Mouse (Mus musculus) limb, embryonic 14.5 days (tissue): ENCODE results near the gene Plcb4. TPM values are rescaled to one million over a fixed set of nuclear protein-coding genes. Genes with fewer than 3 reads are reported as not detected.

ENCODE experiments used
- ATAC-seq: fragments of 200-750 bp; cut with Nextera tagmentation; 2 replicates; pipeline ENCODE4 v1.8.0; 2017; ENCODE audit warnings: low read depth, moderate number of reproducible peaks, moderate TSS enrichment; ENCODE audit not compliant: low FRiP score
- DNase-seq: peaks from one replicate; pipeline ENCODE4 v3.0.0-alpha.2; 2015; ENCODE audit warnings: low spot score
- H3K27ac ChIP-seq: fragments of 300-500 bp; sonication (generic); replicated peaks from 2 replicates; pipeline ENCODE4 v1.5.1; 2014; ENCODE audit warnings: low read depth, mild to moderate bottlenecking, low read length, moderate library complexity, mixed read lengths
- H3K27me3 ChIP-seq: fragments of 300-500 bp; sonication (generic); 2 replicates; pipeline ENCODE4 v1.6.1; 2014; ENCODE audit warnings: low read length, mixed read lengths; ENCODE audit not compliant: control insufficient read depth, insufficient read depth
- H3K36me3 ChIP-seq: fragments of 300-500 bp; sonication (generic); 2 replicates; pipeline ENCODE4 v1.6.1; 2014; ENCODE audit warnings: mild to moderate bottlenecking, low read length, moderate library complexity, mixed read lengths; ENCODE audit not compliant: control insufficient read depth, insufficient read depth
- H3K4me1 ChIP-seq: fragments of 300-500 bp; sonication (generic); 2 replicates; pipeline ENCODE4 v1.6.1; 2014; ENCODE audit warnings: antibody characterized with exemption, low read length, mixed read lengths; ENCODE audit not compliant: control insufficient read depth, insufficient read depth
- H3K4me2 ChIP-seq: fragments of 300-500 bp; sonication (generic); replicated peaks from 2 replicates; pipeline ENCODE4 v1.6.1; 2014; ENCODE audit warnings: low read depth, mild to moderate bottlenecking, low read length, moderate library complexity; ENCODE audit not compliant: severe bottlenecking
- H3K4me3 ChIP-seq: fragments of 300-500 bp; sonication (generic); replicated peaks from 2 replicates; pipeline ENCODE4 v1.5.1; 2014; ENCODE audit warnings: low read length
- H3K9ac ChIP-seq: fragments of 300-500 bp; sonication (generic); 2 replicates; pipeline ENCODE4 v1.6.1; 2014; ENCODE audit warnings: mild to moderate bottlenecking, low read depth, low read length, moderate library complexity; ENCODE audit not compliant: severe bottlenecking
- H3K9me3 ChIP-seq: fragments of 300-500 bp; sonication (generic); 2 replicates; pipeline ENCODE4 v1.6.1; 2016; ENCODE audit warnings: low read length; ENCODE audit not compliant: control insufficient read depth
- POLR2A ChIP-seq: fragments of 200-500 bp; IDR thresholded peaks from 2 replicates; pipeline ENCODE4 v1.8.0; 2012; ENCODE audit warnings: inconsistent platforms, mild to moderate bottlenecking, moderate library complexity, borderline replicate concordance; ENCODE audit not compliant: insufficient read depth, insufficient read length; ENCODE audit errors: extremely low read depth
- WGBS: fragments of 180-500 bp; shearing (Covaris S2); extraction: QIAGEN DNeasy Blood & Tissue Kit; methylation state at CpG from one replicate; pipeline ENCODE4 v1.1.7; 2014; 5-methylcytosine and 5-hydroxymethylcytosine counted together
- polyA plus RNA-seq, 2 experiments: library from polyadenylated mRNA; depleted of rRNA in 1 of 2; stranded (reverse) in 1 of 2; unstranded in 1 of 2; fragments of >200 nt; fragmentation: Nextera tagmentation in 1 of 2; extraction: Ambion mirVana in 1 of 2; gene quantifications; 2 replicates each; pipeline versions ENCODE4 v1.2.1 to v1.2.3; 2012 to 2014

Plcb4 gene
- polyA plus RNA-seq, 2 experiments = 13.1 to 23.1 TPM

DNA sequence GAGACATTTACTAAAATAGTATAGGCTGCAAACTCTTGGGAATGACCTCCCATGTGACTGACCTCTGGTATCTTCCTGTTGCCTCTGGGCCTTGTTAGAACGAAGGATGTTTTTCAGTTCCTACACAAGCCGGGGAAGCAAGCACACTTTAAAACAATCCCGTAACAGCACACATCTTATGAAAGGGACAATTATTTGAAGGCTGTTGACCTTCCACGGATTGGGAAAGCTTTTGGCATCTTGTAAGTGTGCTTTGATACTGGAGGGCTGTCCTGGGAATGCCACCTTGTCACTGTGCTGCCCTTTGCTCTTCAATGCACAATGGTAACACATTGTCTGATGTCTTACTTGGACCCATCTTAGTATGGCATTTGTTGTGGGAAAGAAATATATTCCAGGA is 208.0 kb downstream of the Plcb4 start:
- H3K36me3 ChIP-seq = no peaks in the 10 kb centered on the region
- no peak overlapping the region for H3K4me2 ChIP-seq
- H3K9me3 ChIP-seq = no peaks in the 10 kb centered on the region
- no peak for TF ChIP-seq POLR2A
- ATAC-seq (no peak), DNase-seq (no peak)
- no peaks in the 10 kb centered on the region for H3K27me3 ChIP-seq
- no peak overlapping the region for H3K9ac ChIP-seq
- H3K27ac ChIP-seq = no peak overlapping the region
- WGBS = 24% methylated on average over 4 of the region's 4 CpGs
- peaks cover 12% of the 10 kb centered on the region; the same call in 1 of the 2 replicates for H3K4me1 ChIP-seq
- H3K4me3 ChIP-seq = no peak overlapping the region

DNA sequence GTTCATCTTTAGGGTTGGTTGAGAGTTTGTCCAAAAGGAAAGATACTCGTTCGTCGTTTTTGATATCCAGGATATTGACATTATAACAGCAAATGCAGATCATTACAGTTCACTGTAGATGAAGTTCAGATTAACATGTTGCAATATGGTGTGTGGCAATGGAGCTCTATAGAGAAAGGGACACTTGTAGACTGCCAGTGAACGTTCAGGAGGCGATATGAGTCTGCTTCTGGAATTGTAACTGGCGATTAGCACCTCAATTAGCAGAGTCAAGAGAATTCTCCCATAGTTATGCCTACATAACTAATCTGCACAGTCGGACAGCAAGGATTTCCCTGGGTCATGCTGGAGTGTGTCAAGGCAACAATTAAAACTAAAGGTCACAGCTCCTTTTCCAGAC is 210.8 kb downstream of the Plcb4 start:
- Histone ChIP-seq H3K4me1 (peaks cover 12% of the 10 kb centered on the region; the same call in 1 of the 2 replicates), H3K4me3 (no peak overlapping the region), H3K27ac (no peak overlapping the region), H3K9me3 (no peaks in the 10 kb centered on the region), H3K27me3 (no peaks in the 10 kb centered on the region), H3K9ac (no peak overlapping the region), H3K4me2 (no peak overlapping the region), H3K36me3 (no peaks in the 10 kb centered on the region)
- TF ChIP-seq POLR2A = no peak
- WGBS = 77% methylated on average over 7 of the region's 7 CpGs
- ATAC-seq (no peak), DNase-seq (no peak)

DNA sequence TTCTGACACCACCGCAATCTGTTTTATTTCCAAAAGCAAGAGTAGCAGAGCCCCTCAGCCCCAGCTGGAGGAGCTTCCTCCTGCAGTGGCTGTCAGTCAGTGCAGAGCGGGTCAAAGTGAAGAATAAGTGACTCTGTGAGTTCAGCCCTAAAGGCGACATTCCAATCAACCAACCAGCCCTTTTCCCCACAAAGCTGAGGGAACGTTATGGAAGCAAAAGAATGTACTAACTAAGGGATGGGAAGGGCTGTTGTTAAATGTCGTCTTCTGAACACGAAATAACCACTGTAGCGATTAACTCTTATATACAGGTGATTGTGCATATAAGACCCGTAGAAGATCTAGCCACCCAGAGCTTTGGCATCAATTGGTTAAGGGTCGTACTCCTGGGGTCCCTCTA is 214.3 kb downstream of the Plcb4 start:
- H3K36me3 ChIP-seq = no peaks in the 10 kb centered on the region
- ATAC-seq = no peak
- 78% methylated on average over 9 of the region's 9 CpGs for WGBS

DNA sequence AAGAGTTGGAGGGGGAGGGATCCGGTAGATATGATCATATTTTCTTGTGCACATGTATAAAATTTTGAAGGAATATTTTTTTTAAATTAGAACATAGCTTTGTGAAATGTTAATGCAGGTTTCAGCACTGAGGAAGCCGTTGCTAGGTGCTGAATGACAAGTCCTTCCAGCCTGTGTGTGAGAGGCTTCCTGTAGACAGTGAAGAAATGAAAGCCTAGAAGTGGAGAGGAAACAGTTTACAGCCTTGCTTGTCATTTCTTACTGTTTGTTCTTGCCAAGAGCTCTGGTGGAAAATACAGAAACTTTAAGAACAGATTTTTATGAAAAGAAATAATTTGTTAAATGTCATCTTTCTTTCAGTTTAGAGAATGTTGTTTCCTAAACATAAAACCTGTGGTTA is 214.9 kb downstream of the Plcb4 start:
- Histone ChIP-seq H3K4me1 (no peaks in the 10 kb centered on the region), H3K9ac (no peak overlapping the region), H3K36me3 (no peaks in the 10 kb centered on the region), H3K27me3 (no peaks in the 10 kb centered on the region), H3K27ac (no peak overlapping the region), H3K9me3 (no peaks in the 10 kb centered on the region), H3K4me2 (no peak overlapping the region), H3K4me3 (no peak overlapping the region)
- TF ChIP-seq POLR2A = no peak
- 64% methylated on average over 2 of the region's 2 CpGs for WGBS
- DNase-seq (no peak), ATAC-seq (no peak)

More for the DNA sequence above, 214.3 kb downstream of the Plcb4 start:
- Histone ChIP-seq H3K4me2 (no peak overlapping the region), H3K4me3 (no peak overlapping the region), H3K27me3 (no peaks in the 10 kb centered on the region), H3K9me3 (no peaks in the 10 kb centered on the region), H3K27ac (no peak overlapping the region), H3K9ac (no peak overlapping the region), H3K4me1 (no peaks in the 10 kb centered on the region)
- no peak for TF ChIP-seq POLR2A
- no peak for DNase-seq

DNA sequence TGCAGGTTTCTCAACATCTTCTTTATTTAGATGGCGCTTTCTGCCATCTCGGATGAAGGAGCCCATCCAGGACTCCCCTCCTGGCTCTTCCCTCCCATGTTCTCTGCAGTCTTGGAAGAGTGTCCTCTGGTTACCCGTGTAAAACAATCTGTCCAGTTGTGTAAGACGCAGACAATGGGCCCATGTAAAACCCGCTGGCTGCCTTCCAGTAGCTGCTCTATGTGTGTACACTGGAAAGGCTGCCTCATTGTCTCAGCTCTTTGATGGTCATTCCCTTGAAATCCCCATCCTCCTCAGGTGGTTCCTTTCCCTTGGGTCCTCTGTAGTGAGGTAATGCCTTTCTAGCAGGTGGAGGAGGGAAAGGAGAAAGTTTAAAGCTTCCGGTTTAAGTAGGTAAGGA is 216.7 kb downstream of the Plcb4 start:
- Histone ChIP-seq H3K9me3 (no peaks in the 10 kb centered on the region), H3K27me3 (no peaks in the 10 kb centered on the region), H3K4me1 (peaks cover 5% of the 10 kb centered on the region; the same call in 1 of the 2 replicates), H3K4me3 (no peak overlapping the region), H3K4me2 (no peak overlapping the region), H3K27ac (no peak overlapping the region), H3K9ac (no peak overlapping the region), H3K36me3 (no peaks in the 10 kb centered on the region)
- WGBS = 81% methylated on average over 6 of the region's 6 CpGs
- ATAC-seq (no peak), DNase-seq (no peak)
- no peak for TF ChIP-seq POLR2A

DNA sequence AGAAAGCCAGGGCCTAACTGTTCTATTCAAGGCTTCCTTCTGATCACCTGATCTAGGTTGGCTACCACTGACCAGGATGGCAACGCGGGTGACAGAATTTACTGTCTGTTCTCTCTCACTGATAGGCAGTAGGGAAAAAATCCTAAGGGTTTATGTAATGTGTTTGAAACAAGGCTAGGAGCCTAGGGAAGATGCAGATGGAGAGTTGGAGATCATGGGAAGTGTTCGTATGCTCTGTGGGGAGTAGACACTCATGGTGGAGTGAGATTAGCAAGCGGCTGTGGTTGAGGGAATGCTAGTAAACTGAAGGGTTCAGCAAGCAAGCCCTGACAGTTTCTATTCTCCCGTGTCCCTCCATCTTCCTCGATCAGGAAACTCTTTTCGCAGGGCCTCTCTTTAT is 220.5 kb downstream of the Plcb4 start:
- WGBS = 87% methylated on average over 7 of the region's 7 CpGs
- Histone ChIP-seq H3K9me3 (no peaks in the 10 kb centered on the region), H3K4me2 (no peak overlapping the region), H3K27ac (no peak overlapping the region), H3K36me3 (no peaks in the 10 kb centered on the region), H3K4me3 (no peak overlapping the region), H3K9ac (no peak overlapping the region), H3K27me3 (no peaks in the 10 kb centered on the region), H3K4me1 (peaks cover 5% of the 10 kb centered on the region; the same call in 1 of the 2 replicates)
- TF ChIP-seq POLR2A = no peak
- ATAC-seq (no peak), DNase-seq (no peak)
